Mouse (Mus musculus): Measurements from ENCODE around the gene Nlgn1. TPM values are rescaled to one million over a fixed set of nuclear protein-coding genes. Genes with fewer than 3 reads are reported as not detected.

Nlgn1 gene
- polyA plus RNA-seq, 1 experiment from 2014 or later, result 0.34 TPM

- no peak overlapping the region for H3K9ac ChIP-seq (ENCODE audit: low read length)
- WGBS, result 69% methylated on average over 6 of the region's 6 CpGs
Measured at GRCm38 (mm10) chr3:26129455-26129854, 202.8 kb downstream of the Nlgn1 start.

GRCm38 (mm10) chr3:26117071-26117470 is 215.2 kb downstream of the Nlgn1 start:
- Histone ChIP-seq H3K4me1 (ENCODE audit: control insufficient read depth in 2 of 2, insufficient read depth in 2 of 2, low read length in 2 of 2) (no peaks in the 10 kb centered on the region), H3K4me2 (ENCODE audit: low read length) (no peak overlapping the region), H3K27ac (replicated peaks in 1 of 2; ENCODE audit: control insufficient read depth in 1 of 2, insufficient read depth in 1 of 2, low read depth in 2 of 2, low read length in 2 of 2) (no peak overlapping the region), H3K27me3 (ENCODE audit: control insufficient read depth, insufficient read depth, low read length) (no peaks in the 10 kb centered on the region), H3K36me3 (ENCODE audit: control insufficient read depth, insufficient read depth, low read length) (no peaks in the 10 kb centered on the region), H3K4me3 (ENCODE audit: control insufficient read depth in 1 of 2, insufficient read depth in 1 of 2, low read depth in 1 of 2, low read length in 2 of 2) (no peak overlapping the region), H3K9me3 (ENCODE audit: control insufficient read depth, low read length) (no peaks in the 10 kb centered on the region), H3K9ac (ENCODE audit: low read length) (no peak overlapping the region)
- WGBS, result 59% methylated on average over 1 of the region's 1 CpGs
- ATAC-seq (ENCODE audit: insufficient number of reproducible peaks, insufficient read depth, low FRiP score, low read depth), result no peak

More at GRCm38 (mm10) chr3:26129455-26129854, 202.8 kb downstream of the Nlgn1 start:
- no peak for ATAC-seq (ENCODE audit: insufficient number of reproducible peaks, insufficient read depth, low FRiP score, low read depth)
- no peaks in the 10 kb centered on the region for H3K4me1 ChIP-seq (ENCODE audit: control insufficient read depth in 2 of 2, insufficient read depth in 2 of 2, low read length in 2 of 2)
- no peak overlapping the region for H3K4me2 ChIP-seq (ENCODE audit: low read length)
- no peak overlapping the region for H3K27ac ChIP-seq (replicated peaks in 1 of 2; ENCODE audit: control insufficient read depth in 1 of 2, insufficient read depth in 1 of 2, low read depth in 2 of 2, low read length in 2 of 2)
- no peaks in the 10 kb centered on the region for H3K9me3 ChIP-seq (ENCODE audit: control insufficient read depth, low read length)
- no peaks in the 10 kb centered on the region for H3K36me3 ChIP-seq (ENCODE audit: control insufficient read depth, insufficient read depth, low read length)
- H3K4me3 ChIP-seq (ENCODE audit: control insufficient read depth in 1 of 2, insufficient read depth in 1 of 2, low read depth in 1 of 2, low read length in 2 of 2), result no peak overlapping the region
- H3K27me3 ChIP-seq (ENCODE audit: control insufficient read depth, insufficient read depth, low read length), result no peaks in the 10 kb centered on the region

- Histone ChIP-seq H3K4me1 (ENCODE audit: control insufficient read depth in 2 of 2, insufficient read depth in 2 of 2, low read length in 2 of 2) (no peaks in the 10 kb centered on the region), H3K27ac (replicated peaks in 1 of 2; ENCODE audit: control insufficient read depth in 1 of 2, insufficient read depth in 1 of 2, low read depth in 2 of 2, low read length in 2 of 2) (no peak overlapping the region), H3K9me3 (ENCODE audit: control insufficient read depth, low read length) (no peaks in the 10 kb centered on the region), H3K4me2 (ENCODE audit: low read length) (no peak overlapping the region), H3K36me3 (ENCODE audit: control insufficient read depth, insufficient read depth, low read length) (no peaks in the 10 kb centered on the region), H3K9ac (ENCODE audit: low read length) (no peak overlapping the region), H3K4me3 (ENCODE audit: control insufficient read depth in 1 of 2, insufficient read depth in 1 of 2, low read depth in 1 of 2, low read length in 2 of 2) (no peak overlapping the region), H3K27me3 (ENCODE audit: control insufficient read depth, insufficient read depth, low read length) (no peaks in the 10 kb centered on the region)
- ATAC-seq (ENCODE audit: insufficient number of reproducible peaks, insufficient read depth, low FRiP score, low read depth), result no peak
- WGBS, result 84% methylated on average over 7 of the region's 7 CpGs
Measured at GRCm38 (mm10) chr3:26106361-26106760, 225.9 kb downstream of the Nlgn1 start.

- Histone ChIP-seq H3K4me1 (ENCODE audit: control insufficient read depth in 2 of 2, insufficient read depth in 2 of 2, low read length in 2 of 2) (no peaks in the 10 kb centered on the region), H3K9me3 (ENCODE audit: control insufficient read depth, low read length) (no peaks in the 10 kb centered on the region), H3K27ac (replicated peaks in 1 of 2; ENCODE audit: control insufficient read depth in 1 of 2, insufficient read depth in 1 of 2, low read depth in 2 of 2, low read length in 2 of 2) (no peak overlapping the region), H3K36me3 (ENCODE audit: control insufficient read depth, insufficient read depth, low read length) (no peaks in the 10 kb centered on the region), H3K4me2 (ENCODE audit: low read length) (no peak overlapping the region), H3K27me3 (ENCODE audit: control insufficient read depth, insufficient read depth, low read length) (no peaks in the 10 kb centered on the region), H3K9ac (ENCODE audit: low read length) (no peak overlapping the region), H3K4me3 (ENCODE audit: control insufficient read depth in 1 of 2, insufficient read depth in 1 of 2, low read depth in 1 of 2, low read length in 2 of 2) (no peak overlapping the region)
- WGBS, result 74% methylated on average over 3 of the region's 3 CpGs
- no peak for ATAC-seq (ENCODE audit: insufficient number of reproducible peaks, insufficient read depth, low FRiP score, low read depth)
Measured at GRCm38 (mm10) chr3:26105528-26105927, 226.7 kb downstream of the Nlgn1 start.

- no peak for ATAC-seq (ENCODE audit: insufficient number of reproducible peaks, insufficient read depth, low FRiP score, low read depth)
Measured at GRCm38 (mm10) chr3:26102271-26102670, 230.0 kb downstream of the Nlgn1 start.

GRCm38 (mm10) chr3:26095551-26095950 is 236.7 kb downstream of the Nlgn1 start:
- H3K4me2 ChIP-seq (ENCODE audit: low read length), result no peak overlapping the region
- no peaks in the 10 kb centered on the region for H3K9me3 ChIP-seq (ENCODE audit: control insufficient read depth, low read length)
- ATAC-seq (ENCODE audit: insufficient number of reproducible peaks, insufficient read depth, low FRiP score, low read depth), result no peak
- H3K27ac ChIP-seq (replicated peaks in 1 of 2; ENCODE audit: control insufficient read depth in 1 of 2, insufficient read depth in 1 of 2, low read depth in 2 of 2, low read length in 2 of 2), result no peak overlapping the region
- H3K36me3 ChIP-seq (ENCODE audit: control insufficient read depth, insufficient read depth, low read length), result no peaks in the 10 kb centered on the region
- no peaks in the 10 kb centered on the region for H3K27me3 ChIP-seq (ENCODE audit: control insufficient read depth, insufficient read depth, low read length)
- no peak overlapping the region for H3K4me3 ChIP-seq (ENCODE audit: control insufficient read depth in 1 of 2, insufficient read depth in 1 of 2, low read depth in 1 of 2, low read length in 2 of 2)
- no peak overlapping the region for H3K9ac ChIP-seq (ENCODE audit: low read length)
- no peaks in the 10 kb centered on the region for H3K4me1 ChIP-seq (ENCODE audit: control insufficient read depth in 2 of 2, insufficient read depth in 2 of 2, low read length in 2 of 2)

More at GRCm38 (mm10) chr3:26102271-26102670, 230.0 kb downstream of the Nlgn1 start:
- Histone ChIP-seq H3K9me3 (ENCODE audit: control insufficient read depth, low read length) (no peaks in the 10 kb centered on the region), H3K27me3 (ENCODE audit: control insufficient read depth, insufficient read depth, low read length) (no peaks in the 10 kb centered on the region), H3K36me3 (ENCODE audit: control insufficient read depth, insufficient read depth, low read length) (no peaks in the 10 kb centered on the region), H3K4me2 (ENCODE audit: low read length) (no peak overlapping the region), H3K27ac (replicated peaks in 1 of 2; ENCODE audit: control insufficient read depth in 1 of 2, insufficient read depth in 1 of 2, low read depth in 2 of 2, low read length in 2 of 2) (no peak overlapping the region), H3K4me3 (ENCODE audit: control insufficient read depth in 1 of 2, insufficient read depth in 1 of 2, low read depth in 1 of 2, low read length in 2 of 2) (no peak overlapping the region), H3K9ac (ENCODE audit: low read length) (no peak overlapping the region), H3K4me1 (ENCODE audit: control insufficient read depth in 2 of 2, insufficient read depth in 2 of 2, low read length in 2 of 2) (no peaks in the 10 kb centered on the region)
- whole genome bisulfite sequencing, result 55% methylated on average over 1 of the region's 1 CpGs

GRCm38 (mm10) chr3:26069366-26069765 is 262.9 kb downstream of the Nlgn1 start:
- Histone ChIP-seq H3K9ac (ENCODE audit: low read length) (no peak overlapping the region), H3K4me2 (ENCODE audit: low read length) (no peak overlapping the region), H3K4me1 (ENCODE audit: control insufficient read depth in 2 of 2, insufficient read depth in 2 of 2, low read length in 2 of 2) (no peaks in the 10 kb centered on the region), H3K4me3 (ENCODE audit: control insufficient read depth in 1 of 2, insufficient read depth in 1 of 2, low read depth in 1 of 2, low read length in 2 of 2) (no peak overlapping the region), H3K27ac (replicated peaks in 1 of 2; ENCODE audit: control insufficient read depth in 1 of 2, insufficient read depth in 1 of 2, low read depth in 2 of 2, low read length in 2 of 2) (no peak overlapping the region), H3K36me3 (ENCODE audit: control insufficient read depth, insufficient read depth, low read length) (no peaks in the 10 kb centered on the region), H3K9me3 (ENCODE audit: control insufficient read depth, low read length) (no peaks in the 10 kb centered on the region), H3K27me3 (ENCODE audit: control insufficient read depth, insufficient read depth, low read length) (no peaks in the 10 kb centered on the region)
- no peak for ATAC-seq (ENCODE audit: insufficient number of reproducible peaks, insufficient read depth, low FRiP score, low read depth)

- no peaks in the 10 kb centered on the region for H3K27me3 ChIP-seq (ENCODE audit: control insufficient read depth, insufficient read depth, low read length)
- H3K4me2 ChIP-seq (ENCODE audit: low read length), result no peak overlapping the region
- no peaks in the 10 kb centered on the region for H3K4me1 ChIP-seq (ENCODE audit: control insufficient read depth in 2 of 2, insufficient read depth in 2 of 2, low read length in 2 of 2)
- H3K9me3 ChIP-seq (ENCODE audit: control insufficient read depth, low read length), result no peaks in the 10 kb centered on the region
- no peak overlapping the region for H3K4me3 ChIP-seq (ENCODE audit: control insufficient read depth in 1 of 2, insufficient read depth in 1 of 2, low read depth in 1 of 2, low read length in 2 of 2)
- no peak overlapping the region for H3K9ac ChIP-seq (ENCODE audit: low read length)
- 71% methylated on average over 4 of the region's 4 CpGs for WGBS
- ATAC-seq (ENCODE audit: insufficient number of reproducible peaks, insufficient read depth, low FRiP score, low read depth), result no peak
- H3K36me3 ChIP-seq (ENCODE audit: control insufficient read depth, insufficient read depth, low read length), result no peaks in the 10 kb centered on the region
- H3K27ac ChIP-seq (replicated peaks in 1 of 2; ENCODE audit: control insufficient read depth in 1 of 2, insufficient read depth in 1 of 2, low read depth in 2 of 2, low read length in 2 of 2), result no peak overlapping the region
Measured at GRCm38 (mm10) chr3:26050769-26051168, 281.5 kb downstream of the Nlgn1 start.
